Comparison of ENCODE assay signal across 16 mouse cellular contexts in genomic region chr11:53068479-53069065, GRCm38 (mm10).
A peak's percentile ranks its signal among the peaks of the same experiment; 100 is the strongest.
DNase-seq lines count a peak whose midpoint lies in the region; ATAC-seq lines count a peak whose summit lies in the region.
"Had no signal": no experiment of that assay in that cellular context is flagged by ENCODE, and none has a peak within 500 bp of the region (broad histone marks: within the 10 kb centered on the region; RNA-seq: fewer than 3 reads in every experiment).

No protein-coding gene starts in this region.

- peak; percentile 10 for DNase-seq in adrenal gland, adult 8-10 months
- no peak for DNase-seq in adrenal gland, postnatal 14 days
- no peak for DNase-seq in heart, embryonic 10.5 days (ENCODE audit: low spot score)
- no peak for DNase-seq in heart, postnatal 10 days
- DNase-seq in liver (peak; percentile 10), MN1 (ENCODE audit: low spot score) (no peak)
- DNase-seq: cerebellum, adult 8-10 months; kidney, adult 18-20 months; kidney, postnatal 14 days; liver, embryonic 13.5 days had no signal

- 48% methylated on average over 16 of the region's 16 CpGs for WGBS in heart, embryonic 10.5 days
- 66% methylated on average over 16 of the region's 16 CpGs for WGBS in liver, embryonic 12.5 days (ENCODE audit: insufficient replicate concordance)
- 37% methylated on average over 16 of the region's 16 CpGs for WGBS in embryonic facial prominence, embryonic 15.5 days

- no peak overlapping the region for H3K4me2 ChIP-seq in liver, embryonic 12.5 days
- no peak overlapping the region for H3K4me2 ChIP-seq in embryonic facial prominence, embryonic 15.5 days (replicated peaks)
- H3K4me2 ChIP-seq: liver, embryonic 13.5 days; lung, embryonic 15.5 days; midbrain, embryonic 15.5 days had no signal

- H3K9ac ChIP-seq in liver, embryonic 12.5 days = no peak overlapping the region
- H3K9ac ChIP-seq in embryonic facial prominence, embryonic 15.5 days = no peak overlapping the region
- H3K9ac ChIP-seq: liver, embryonic 13.5 days; lung, embryonic 15.5 days; midbrain, embryonic 15.5 days had no signal

- H3K9me3 ChIP-seq in heart, embryonic 10.5 days = no peaks in the 10 kb centered on the region
- no peaks in the 10 kb centered on the region for H3K9me3 ChIP-seq in liver, embryonic 12.5 days (replicated peaks)
- no peaks in the 10 kb centered on the region for H3K9me3 ChIP-seq in embryonic facial prominence, embryonic 15.5 days (replicated peaks)
- H3K9me3 ChIP-seq: liver, embryonic 13.5 days; lung, embryonic 15.5 days; midbrain, embryonic 15.5 days had no signal

- H3K27ac ChIP-seq in heart, embryonic 10.5 days = 0 out of 2 replicates have a peak overlapping the region, but pooled peaks have one; percentile 1
- no peak overlapping the region for H3K27ac ChIP-seq in liver, embryonic 12.5 days
- no peak overlapping the region for H3K27ac ChIP-seq in embryonic facial prominence, embryonic 15.5 days (replicated peaks)
- H3K27ac ChIP-seq: liver, embryonic 13.5 days; lung, embryonic 15.5 days; macrophage; midbrain, embryonic 15.5 days; stomach, postnatal 0 days had no signal

- peak overlapping the region; percentile 17; the same call in 1 of the 2 replicates for H3K4me3 ChIP-seq in heart, embryonic 10.5 days
- no peak overlapping the region for H3K4me3 ChIP-seq in liver, embryonic 12.5 days
- no peak overlapping the region for H3K4me3 ChIP-seq in embryonic facial prominence, embryonic 15.5 days (replicated peaks)
- H3K4me3 ChIP-seq: liver, embryonic 13.5 days; lung, embryonic 15.5 days; midbrain, embryonic 15.5 days had no signal

- no peaks in the 10 kb centered on the region for H3K36me3 ChIP-seq in heart, embryonic 10.5 days
- H3K36me3 ChIP-seq in liver, embryonic 12.5 days = no peaks in the 10 kb centered on the region
- H3K36me3 ChIP-seq in embryonic facial prominence, embryonic 15.5 days = no peaks in the 10 kb centered on the region
- H3K36me3 ChIP-seq: liver, embryonic 13.5 days; lung, embryonic 15.5 days; midbrain, embryonic 15.5 days had no signal

- no peaks in the 10 kb centered on the region for H3K27me3 ChIP-seq in heart, embryonic 10.5 days (ENCODE audit: insufficient read depth, poor library complexity, severe bottlenecking)
- H3K27me3 ChIP-seq in liver, embryonic 12.5 days (replicated peaks) = peaks cover 4% of the 10 kb centered on the region; the same call in 1 of the 2 replicates
- peaks cover 3% of the 10 kb centered on the region; the same call in 1 of the 2 replicates for H3K27me3 ChIP-seq in embryonic facial prominence, embryonic 15.5 days
- H3K27me3 ChIP-seq: liver, embryonic 13.5 days; lung, embryonic 15.5 days had no signal

- no peak for ATAC-seq in liver, embryonic 12.5 days
- ATAC-seq in embryonic facial prominence, embryonic 15.5 days (ENCODE audit: insufficient number of reproducible peaks, low FRiP score, low TSS enrichment, low read depth) = peak; percentile 36

- peaks cover 33% of the 10 kb centered on the region for H3K4me1 ChIP-seq in heart, embryonic 10.5 days
- no peaks in the 10 kb centered on the region for H3K4me1 ChIP-seq in liver, embryonic 12.5 days
- H3K4me1 ChIP-seq in embryonic facial prominence, embryonic 15.5 days = 0 out of 2 replicates have a peak, but pooled peaks cover 7% of the 10 kb centered on the region
- H3K4me1 ChIP-seq: liver, embryonic 13.5 days had no signal

- intact Hi-C loops in heart, postnatal 10 days (cut with DNase I) = no loop called here

Comparison
In these comparisons a context has a peak if more than half of its experiments do, and no peak if none do; other contexts are left out.
1. DNase-seq: peak in adrenal gland, adult 8-10 months (single experiment) and liver (single experiment); none in adrenal gland, postnatal 14 days (single experiment), heart, embryonic 10.5 days (single experiment), heart, postnatal 10 days (0 of 2) and MN1 (single experiment).